Mouse (Mus musculus): ENCODE data around the gene Brcc3. TPM values are rescaled to one million over a fixed set of nuclear protein-coding genes. Genes with fewer than 3 reads are reported as not detected.

Gene Brcc3
- 11.6 and 12.4 TPM in 2 replicates for polyA plus RNA-seq (2012; rRNA removed)

DNA sequence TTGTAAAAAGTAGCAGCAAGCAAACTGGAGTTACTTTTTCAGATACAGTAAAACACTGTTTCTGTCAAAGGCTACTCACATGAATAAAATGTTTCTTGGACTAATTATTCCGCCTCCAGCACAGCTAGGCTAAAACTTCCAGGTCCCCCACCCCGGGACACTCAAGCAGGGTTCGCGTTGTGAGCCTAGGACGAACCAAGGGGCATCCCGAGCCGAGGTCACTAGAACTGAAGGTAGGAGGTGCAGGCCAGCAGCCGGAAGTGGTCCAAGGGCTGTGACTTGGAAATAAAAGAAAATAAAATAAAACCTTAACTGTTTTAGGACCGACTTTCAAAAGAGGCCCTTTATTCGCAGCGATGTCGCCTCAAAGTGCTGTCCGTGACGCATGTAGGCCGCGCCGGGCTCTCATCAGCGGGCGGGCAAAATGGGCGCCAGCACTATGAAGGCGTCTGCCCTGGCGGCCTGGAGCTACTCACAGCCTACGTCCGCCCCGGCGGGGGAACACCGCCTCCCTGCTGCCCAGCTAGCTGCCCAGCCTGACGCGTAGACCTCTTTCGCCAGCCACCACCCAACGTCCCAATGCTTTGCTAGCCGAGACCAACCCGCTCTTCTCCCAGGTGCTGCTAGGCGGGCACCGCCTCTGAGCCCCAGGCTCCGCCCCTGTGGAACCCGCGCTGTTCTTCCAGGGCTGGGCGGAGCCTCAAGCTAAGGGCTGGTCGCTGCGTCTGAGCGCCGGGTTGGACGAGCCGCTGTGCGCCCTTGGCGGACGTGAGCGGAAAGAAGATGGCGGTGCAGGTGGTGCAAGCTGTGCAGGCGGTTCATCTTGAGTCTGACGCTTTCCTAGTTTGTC, at the start of gene Brcc3, which contains the start of the genes Cmc4 and Mtcp1:
Brcc3 (plus strand) TSS at position 693 of the 850 bp plus-strand sequence.
Cmc4 (minus strand) TSS at position 649 of the 850 bp plus-strand sequence.
Mtcp1 (minus strand) TSS at position 653 of the 850 bp plus-strand sequence.

GRCm38 (mm10) chrX:75382195-75382771, 34.1 kb upstream of the Brcc3 start, which contains the start of the genes Fundc2 and F8:
Fundc2 (plus strand) TSS chrX:75382399.
F8 (minus strand) TSS chrX:75382615.

Other genes starting within 250 kb of the Brcc3 start
- gene Fundc2, start 34.2 kb upstream of the Brcc3 start, polyA plus RNA-seq (2012; rRNA removed): 11.0 and 12.6 TPM in 2 replicates
- 0.63 and 0.67 TPM in 2 replicates for gene F8, start 34.0 kb upstream of the Brcc3 start, polyA plus RNA-seq (2012; rRNA removed)
- gene Cmc4, start within 50 bp of the Brcc3 start, polyA plus RNA-seq (2012; rRNA removed): 10.4 and 11.0 TPM in 2 replicates
- 5.4 and 7.5 TPM in 2 replicates for gene Mtcp1, start within 50 bp of the Brcc3 start, polyA plus RNA-seq (2012; rRNA removed)
- gene Vbp1, start 97.7 kb downstream of the Brcc3 start, polyA plus RNA-seq (2012; rRNA removed): 29.0 and 33.3 TPM in 2 replicates
- gene Rab39b, start 161.6 kb downstream of the Brcc3 start, polyA plus RNA-seq (2012; rRNA removed): 0.01 and 0.02 TPM in 2 replicates